Comparison of ENCODE assay signal across 20 mouse cellular contexts in the genomic region with DNA sequence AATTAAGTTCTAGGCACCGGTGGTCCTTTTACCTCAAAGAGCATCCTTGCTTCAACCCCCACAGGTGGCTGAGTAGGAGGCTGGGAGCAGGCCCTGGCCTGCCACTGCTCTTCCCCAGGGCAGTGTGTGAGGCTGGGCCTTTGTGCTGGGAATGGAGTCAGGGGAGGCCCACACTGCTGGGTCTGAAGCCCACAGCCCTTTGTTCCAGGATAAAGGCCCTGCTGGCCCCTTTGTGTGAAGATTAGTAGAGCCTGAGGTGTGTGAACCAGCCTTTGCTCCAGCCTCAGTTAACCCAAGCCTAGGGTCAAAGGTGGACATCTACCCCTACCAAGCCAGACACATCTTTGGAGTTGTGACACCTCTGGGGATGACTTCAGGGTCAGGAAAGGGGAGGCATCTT. TPM values are rescaled to one million over a fixed set of nuclear protein-coding genes. Genes with fewer than 3 reads are reported as not detected.
A peak's percentile ranks its signal among the peaks of the same experiment; 100 is the strongest.
DNase-seq lines count a peak whose midpoint lies in the region; ATAC-seq and TF ChIP-seq lines count a peak whose summit lies in the region.
"Had no signal": no experiment of that assay in that cellular context is flagged by ENCODE, and none has a peak within 500 bp of the region (broad histone marks: within the 10 kb centered on the region; RNA-seq: fewer than 3 reads in every experiment).

No protein-coding gene starts in this region.

- H3K4me2 ChIP-seq in heart, embryonic 13.5 days = no peak overlapping the region
- peak overlapping the region; percentile 77; the same call in 1 of the 2 replicates for H3K4me2 ChIP-seq in limb, embryonic 14.5 days (replicated peaks; ENCODE audit: low read depth, low read length, severe bottlenecking)
- H3K4me2 ChIP-seq in kidney, embryonic 14.5 days (replicated peaks; ENCODE audit: low read depth, low read length) = no peak overlapping the region

- DNase-seq in heart, postnatal 4 days = no peak
- DNase-seq in retina, embryonic 14.5 days (ENCODE audit: low spot score) = peak; percentile 38
- DNase-seq in retina, postnatal 1 day = no peak
- DNase-seq in limb, embryonic 14.5 days (ENCODE audit: low spot score) = no peak
- DNase-seq in thymus, postnatal 10 days (ENCODE audit: low spot score in 2 of 2) = no peak
- DNase-seq: adrenal gland, postnatal 14 days; cerebellum, postnatal 14 days; gastrocnemius, postnatal 10 days; kidney, postnatal 14 days; layer of hippocampus, postnatal 36 days; lung, postnatal 14 days; thymus, adult 18-20 months had no signal

- WGBS in heart, embryonic 13.5 days = 44% methylated on average over 1 of the region's 1 CpGs
- 10% methylated on average over 1 of the region's 1 CpGs for WGBS in limb, embryonic 14.5 days
- WGBS in kidney, embryonic 14.5 days = 37% methylated on average over 1 of the region's 1 CpGs

- H3K9ac ChIP-seq in heart, embryonic 13.5 days = peak overlapping the region; percentile 79; the same call in 1 of the 2 replicates
- H3K9ac ChIP-seq in limb, embryonic 14.5 days (ENCODE audit: low read depth, low read length, severe bottlenecking) = no peak overlapping the region
- H3K9ac ChIP-seq in kidney, embryonic 14.5 days (ENCODE audit: low read depth, low read length) = no peak overlapping the region

- TF ChIP-seq POLR2A in limb, embryonic 14.5 days (IDR thresholded peaks at IDR 0.05; ENCODE audit: borderline replicate concordance, extremely low read depth, insufficient read depth, insufficient read length) = no peak

- no peaks in the 10 kb centered on the region for H3K9me3 ChIP-seq in heart, embryonic 13.5 days
- no peaks in the 10 kb centered on the region for H3K9me3 ChIP-seq in limb, embryonic 14.5 days (ENCODE audit: control insufficient read depth, low read length)
- H3K9me3 ChIP-seq in kidney, embryonic 14.5 days (ENCODE audit: control insufficient read depth, low read length) = no peaks in the 10 kb centered on the region
- H3K9me3 ChIP-seq: G1E had no signal

- no peak for ATAC-seq in heart, embryonic 13.5 days (ENCODE audit: extremely low read depth, insufficient number of reproducible peaks, low FRiP score, low TSS enrichment)
- ATAC-seq in limb, embryonic 14.5 days (ENCODE audit: low FRiP score, low read depth) = no peak
- ATAC-seq in kidney, embryonic 14.5 days (ENCODE audit: low FRiP score, low TSS enrichment) = no peak

- no peak overlapping the region for H3K4me3 ChIP-seq in heart, embryonic 13.5 days
- H3K4me3 ChIP-seq in limb, embryonic 14.5 days (replicated peaks; ENCODE audit: low read length) = no peak overlapping the region
- no peak overlapping the region for H3K4me3 ChIP-seq in kidney, embryonic 14.5 days (ENCODE audit: low read length)

- peaks cover 92% of the 10 kb centered on the region for H3K4me1 ChIP-seq in heart, embryonic 13.5 days
- H3K4me1 ChIP-seq in limb, embryonic 14.5 days (ENCODE audit: control insufficient read depth, insufficient read depth, low read length) = peaks cover 75% of the 10 kb centered on the region
- H3K4me1 ChIP-seq in kidney, embryonic 14.5 days (ENCODE audit: control insufficient read depth, insufficient read depth, low read length) = peaks cover 47% of the 10 kb centered on the region

- peaks cover 28% of the 10 kb centered on the region for H3K36me3 ChIP-seq in heart, embryonic 13.5 days
- H3K36me3 ChIP-seq in limb, embryonic 14.5 days (ENCODE audit: control insufficient read depth, insufficient read depth, low read length) = peaks cover 52% of the 10 kb centered on the region
- peaks cover 16% of the 10 kb centered on the region; the same call in 1 of the 2 replicates for H3K36me3 ChIP-seq in kidney, embryonic 14.5 days (ENCODE audit: control insufficient read depth, insufficient read depth, low read length)
- H3K36me3 ChIP-seq: G1E had no signal

- no peaks in the 10 kb centered on the region for H3K27me3 ChIP-seq in heart, embryonic 13.5 days (replicated peaks)
- no peaks in the 10 kb centered on the region for H3K27me3 ChIP-seq in limb, embryonic 14.5 days (ENCODE audit: control insufficient read depth, insufficient read depth, low read length)
- H3K27me3 ChIP-seq in kidney, embryonic 14.5 days (ENCODE audit: control insufficient read depth, insufficient read depth, low read length) = no peaks in the 10 kb centered on the region

- H3K27ac ChIP-seq in heart, embryonic 13.5 days (replicated peaks) = no peak overlapping the region
- H3K27ac ChIP-seq in limb, embryonic 14.5 days (replicated peaks; ENCODE audit: low read depth, low read length) = 0 out of 2 replicates have a peak overlapping the region, but pooled peaks have one; percentile 58
- H3K27ac ChIP-seq in kidney, embryonic 14.5 days (ENCODE audit: low read depth, low read length) = no peak overlapping the region

RNA-seq across cellular contexts. Expression of a gene that starts 7.8 kb away (rescaled TPM):
- 15.5 and 16.9 TPM in 2 replicates for polyA plus RNA-seq in heart, embryonic 13.5 days (2015; fragmentation: Nextera tagmentation; extraction: Ambion mirVana)
- 10 to 100 TPM; 14.3 to 14.8 TPM for total RNA-seq in heart, postnatal 4 days (2021)
- 70.9 and 96.8 TPM in 2 replicates for polyA plus RNA-seq in limb, embryonic 14.5 days (2012; rRNA removed)
- 37.0 and 42.1 TPM in 2 replicates for polyA plus RNA-seq in limb, embryonic 14.5 days (2014; fragmentation: Nextera tagmentation; extraction: Ambion mirVana)
- polyA plus RNA-seq in kidney, embryonic 14.5 days (2014; fragmentation: Nextera tagmentation; extraction: Ambion mirVana) = 8.0 and 12.8 TPM in 2 replicates
- total RNA-seq: monocyte, adult 5-6 weeks had no signal
- polyA plus RNA-seq: G1E had no signal

RNA-seq across cellular contexts. Expression of a gene that starts 58.6 kb away (rescaled TPM):
- polyA plus RNA-seq in heart, embryonic 13.5 days (2015; fragmentation: Nextera tagmentation; extraction: Ambion mirVana) = not detected in 2 replicates
- not detected for total RNA-seq in heart, postnatal 4 days (2021)
- 0.28 and 0.31 TPM in 2 replicates for polyA plus RNA-seq in limb, embryonic 14.5 days (2012; rRNA removed)
- 0.69 and 2.1 TPM in 2 replicates for polyA plus RNA-seq in limb, embryonic 14.5 days (2014; fragmentation: Nextera tagmentation; extraction: Ambion mirVana)
- not detected in 2 replicates for polyA plus RNA-seq in kidney, embryonic 14.5 days (2014; fragmentation: Nextera tagmentation; extraction: Ambion mirVana)
- total RNA-seq: adrenal gland, postnatal 14 days; gastrocnemius, postnatal 10 days; monocyte, adult 5-6 weeks had no signal
- polyA plus RNA-seq: C2C12; G1E; heart, embryonic 14.5 days; liver, embryonic 11.5 days; small intestine, adult 2 months had no signal
